Mouse (Mus musculus): ENCODE results near the gene Igf1r.
"Not testable (repeated sequence)": the region's sequence is repeated elsewhere in the genome, so short reads cannot be mapped to it uniquely, and the experiment has no call there.

Igf1r gene

DNA sequence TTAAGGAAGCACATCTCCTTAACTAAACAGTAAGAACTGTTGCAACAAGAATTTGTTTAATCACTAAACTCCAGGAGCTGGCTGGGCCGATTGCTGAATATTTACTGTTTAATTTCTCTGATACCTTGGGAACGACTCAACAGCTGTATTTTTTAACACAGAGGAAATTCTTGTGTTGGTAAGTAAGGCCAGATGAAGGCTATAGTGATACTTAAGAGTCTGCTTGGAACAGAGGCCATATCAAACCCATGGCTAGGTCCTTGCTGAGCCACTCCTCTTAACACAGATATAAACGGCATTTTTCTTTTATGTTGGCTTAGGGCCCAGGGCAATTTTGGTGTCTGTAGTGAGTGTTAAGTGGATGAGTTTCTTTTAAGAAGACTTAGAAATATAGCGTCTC lies 317.9 kb downstream of the Igf1r start:
- no peak for DNase-seq (ENCODE audit: low spot score in 2 of 2)

DNA sequence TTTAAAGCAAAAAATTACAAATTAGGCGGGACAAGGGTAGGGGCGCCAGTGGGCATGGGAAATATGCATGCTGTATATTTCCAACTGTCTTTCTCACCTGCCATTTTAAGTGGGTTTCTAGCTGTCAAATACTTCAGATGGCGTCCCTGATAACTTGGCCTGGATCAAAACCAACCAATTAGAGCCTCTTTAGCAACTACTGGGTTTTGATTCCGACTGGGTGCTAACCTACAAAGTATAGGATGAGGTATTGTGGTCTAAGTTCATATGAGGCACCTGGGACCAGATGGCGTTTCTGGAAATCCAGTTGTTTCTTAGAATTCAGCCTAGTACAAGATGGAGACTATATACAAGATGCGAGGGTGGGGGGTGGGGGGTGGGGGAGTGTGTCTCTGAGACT lies 319.2 kb downstream of the Igf1r start:
- DNase-seq (ENCODE audit: low spot score in 2 of 2), result no peak

DNA sequence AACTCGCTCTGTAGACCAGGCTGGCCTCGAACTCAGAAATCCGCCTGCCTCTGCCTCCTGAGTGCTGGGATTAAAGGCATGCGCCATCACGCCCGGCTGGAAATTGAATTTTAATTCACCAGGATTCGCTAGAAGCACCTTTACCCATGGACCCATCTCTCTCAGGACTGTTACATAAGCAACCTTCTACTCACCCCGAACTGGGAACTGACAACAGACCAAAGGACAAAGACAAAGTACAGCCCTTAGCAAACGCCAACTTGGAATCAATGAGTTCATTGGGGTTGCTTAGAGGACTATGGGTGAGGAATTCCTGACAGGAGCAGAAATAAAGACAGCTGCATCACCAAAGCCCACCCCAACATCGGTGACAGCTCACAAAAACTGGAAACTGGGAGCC lies 320.0 kb downstream of the Igf1r start:
- no peak for DNase-seq (ENCODE audit: low spot score in 2 of 2)

DNA sequence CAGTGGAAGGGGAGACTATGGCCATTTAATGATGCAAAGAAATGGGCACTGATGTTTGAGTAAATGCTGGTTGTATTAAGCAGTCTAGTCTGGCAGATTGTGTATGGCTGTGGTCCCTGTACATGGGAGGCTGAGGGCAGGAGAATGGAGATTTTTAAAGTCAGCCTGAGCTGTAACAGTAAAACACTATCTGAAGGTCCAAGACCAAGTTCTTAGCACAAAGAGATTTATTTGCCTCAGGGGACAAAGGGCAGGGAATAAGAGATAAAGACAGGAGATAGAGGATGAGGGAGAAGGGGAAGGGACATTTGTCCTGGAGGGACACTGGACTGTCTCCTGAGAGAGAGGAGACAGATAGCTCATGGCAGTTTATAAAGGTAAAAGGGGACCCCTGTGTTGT lies 320.9 kb downstream of the Igf1r start, which contains the start of gene Fam169b:
TSS of gene Fam169b (plus strand) at position 325 of the 400 bp plus-strand sequence.
- no peak for DNase-seq (ENCODE audit: low spot score in 2 of 2)

- DNase-seq (ENCODE audit: low spot score in 2 of 2), result no peak
Observed at GRCm38 (mm10) chr7:68274218-68274617, 321.6 kb downstream of the Igf1r start.

DNA sequence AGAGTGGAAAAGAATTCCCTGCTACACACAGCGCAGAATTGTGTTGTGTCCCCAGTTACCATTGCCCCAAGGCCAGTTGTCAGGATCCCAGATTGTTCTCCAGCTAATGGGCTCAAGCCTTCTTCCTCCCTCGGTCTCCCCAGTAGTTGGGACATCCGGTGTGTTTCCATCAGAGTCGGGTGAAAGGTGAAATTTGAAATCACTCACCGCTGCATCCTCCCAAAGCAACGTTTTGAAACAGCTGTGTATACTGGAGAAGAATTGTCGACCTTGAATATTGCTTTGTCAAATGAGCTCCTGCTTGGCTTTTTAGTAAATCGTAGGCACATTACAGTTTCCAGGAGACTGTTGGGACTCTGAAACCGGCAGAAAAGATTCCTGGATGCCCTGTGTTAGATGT lies 322.3 kb downstream of the Igf1r start:
- no peak for DNase-seq (ENCODE audit: low spot score in 2 of 2)

GRCm38 (mm10) chr7:68275445-68275837 lies 322.8 kb downstream of the Igf1r start:
- not testable (repeated sequence) for DNase-seq (ENCODE audit: low spot score in 2 of 2)

DNA sequence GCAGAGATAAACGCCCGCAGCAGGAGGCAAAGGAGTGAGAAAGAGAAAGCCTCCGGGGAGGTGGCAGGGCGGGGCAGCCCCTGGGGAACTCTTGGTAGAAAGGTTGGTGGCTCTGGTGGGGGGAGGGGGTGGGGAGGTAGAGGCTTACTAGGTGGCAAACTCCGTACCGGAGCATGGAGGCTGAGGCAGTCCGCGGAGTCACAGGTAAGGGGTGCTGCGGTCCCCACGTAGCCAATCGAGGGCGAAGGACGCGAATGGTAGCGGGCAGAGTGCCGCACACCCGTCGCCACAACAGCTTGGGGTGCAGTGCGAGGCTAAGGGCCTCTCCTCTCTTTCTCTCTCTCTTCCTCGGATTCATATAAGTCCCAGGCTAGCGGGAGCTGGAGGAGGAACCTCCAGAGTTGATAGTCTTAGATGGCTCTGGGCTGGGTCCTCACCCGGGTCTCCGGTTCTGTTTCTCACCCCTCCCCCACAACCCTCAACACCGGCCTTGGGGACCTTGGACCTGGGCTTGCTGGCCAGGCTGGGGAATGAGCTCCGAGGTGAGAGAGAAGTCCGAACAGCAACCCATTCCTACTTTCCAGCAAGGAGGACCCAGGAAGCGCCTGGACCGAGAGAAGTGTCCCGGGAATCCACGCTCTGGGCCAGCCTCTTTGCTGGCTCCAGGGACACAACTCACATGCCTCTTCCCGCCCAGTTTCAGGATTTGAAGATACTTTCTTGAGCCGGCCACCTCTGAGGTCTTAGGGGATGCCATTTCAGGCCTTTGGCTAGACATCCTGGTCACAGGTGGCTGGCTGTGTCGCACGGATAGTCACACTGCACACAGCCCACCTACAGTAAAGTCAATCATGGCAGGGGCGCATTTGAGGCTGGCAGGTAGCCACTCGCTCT lies 323.5 kb downstream of the Igf1r start:
- DNase-seq (ENCODE audit: low spot score in 2 of 2), result no peak

GRCm38 (mm10) chr7:68277054-68277896 lies 324.6 kb downstream of the Igf1r start:
- no peak for DNase-seq (ENCODE audit: low spot score in 2 of 2)

- DNase-seq (ENCODE audit: low spot score in 2 of 2), result no peak
Observed at GRCm38 (mm10) chr7:68277897-68278270, 325.3 kb downstream of the Igf1r start.

- DNase-seq (ENCODE audit: low spot score in 2 of 2), result no peak
Observed at GRCm38 (mm10) chr7:68278385-68278784, 325.8 kb downstream of the Igf1r start.

DNA sequence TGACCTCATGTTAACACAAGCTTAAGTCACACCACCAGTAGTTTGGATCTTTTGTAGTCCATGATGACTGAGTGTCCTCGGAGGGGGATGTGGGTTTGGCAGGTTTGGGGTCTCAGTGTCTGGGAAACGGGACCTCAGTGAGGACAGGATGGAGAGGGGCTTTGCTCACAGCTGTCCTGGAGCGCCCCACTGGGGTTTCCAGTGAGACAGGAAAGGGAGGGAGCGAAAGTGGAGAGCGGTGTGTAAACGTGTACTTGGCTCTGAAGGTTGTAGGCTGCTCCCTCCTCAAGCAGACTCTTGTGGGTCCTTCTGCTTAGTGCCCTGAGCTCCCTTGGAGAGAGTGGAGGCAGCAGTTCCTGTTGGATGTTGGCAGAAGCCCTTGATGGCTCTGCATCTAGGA lies 326.3 kb downstream of the Igf1r start:
- no peak for DNase-seq (ENCODE audit: low spot score in 2 of 2)

- DNase-seq (ENCODE audit: low spot score in 2 of 2), result no peak
Observed at GRCm38 (mm10) chr7:68279481-68279880, 326.9 kb downstream of the Igf1r start.

- no peak for DNase-seq (ENCODE audit: low spot score in 2 of 2)
Observed at GRCm38 (mm10) chr7:68280352-68280869, 327.8 kb downstream of the Igf1r start.

GRCm38 (mm10) chr7:68281341-68281740 lies 328.7 kb downstream of the Igf1r start:
- DNase-seq (ENCODE audit: low spot score in 2 of 2), result no peak

- no peak for DNase-seq (ENCODE audit: low spot score in 2 of 2)
Observed at GRCm38 (mm10) chr7:68282304-68283132, 329.9 kb downstream of the Igf1r start.

- DNase-seq (ENCODE audit: low spot score in 2 of 2), result not testable (repeated sequence)
Observed at GRCm38 (mm10) chr7:68283133-68283520, 330.5 kb downstream of the Igf1r start.

All from urinary bladder, postnatal 4 days (tissue).